Mouse (Mus musculus) liver, embryonic 15.5 days (tissue): ENCODE measurements around the gene Vmn1r21. TPM values are rescaled to one million over a fixed set of nuclear protein-coding genes. Genes with fewer than 3 reads are reported as not detected.
"Not testable (repeated sequence)": the region's sequence is repeated elsewhere in the genome, so short reads cannot be mapped to it uniquely, and the experiment has no call there.

Experiments
- ATAC-seq: fragments of 200-750 bp; cut with Nextera tagmentation; 2 replicates; pipeline ENCODE4 v1.8.0; 2017; ENCODE audit warnings: moderate number of reproducible peaks, mild to moderate bottlenecking, moderate library complexity; ENCODE audit not compliant: insufficient read depth
- H3K27ac ChIP-seq: fragments of 300-500 bp; sonication (generic); replicated peaks from 2 replicates; pipeline ENCODE4 v1.5.1; 2015; ENCODE audit warnings: mild to moderate bottlenecking, inconsistent platforms
- H3K27me3 ChIP-seq: fragments of 300-500 bp; sonication (generic); 2 replicates; pipeline ENCODE4 v1.6.1; 2015; ENCODE audit warnings: mild to moderate bottlenecking, inconsistent platforms
- H3K36me3 ChIP-seq: fragments of 300-500 bp; sonication (generic); replicated peaks from 2 replicates; pipeline ENCODE4 v1.6.1; 2015; ENCODE audit warnings: moderate library complexity, mild to moderate bottlenecking, inconsistent platforms
- H3K4me1 ChIP-seq: fragments of 300-500 bp; sonication (generic); replicated peaks from 2 replicates; pipeline ENCODE4 v1.6.1; 2015; ENCODE audit warnings: inconsistent platforms
- H3K4me2 ChIP-seq: fragments of 300-500 bp; sonication (generic); 2 replicates; pipeline ENCODE4 v1.6.1; 2015; ENCODE audit warnings: moderate library complexity, mild to moderate bottlenecking, inconsistent platforms
- H3K4me3 ChIP-seq: fragments of 300-500 bp; sonication (generic); replicated peaks from 2 replicates; pipeline ENCODE4 v1.5.1; 2015; ENCODE audit warnings: mild to moderate bottlenecking, inconsistent platforms
- H3K9ac ChIP-seq: fragments of 300-500 bp; sonication (generic); 2 replicates; pipeline ENCODE4 v1.6.1; 2015; ENCODE audit warnings: moderate library complexity, mild to moderate bottlenecking, inconsistent platforms
- H3K9me3 ChIP-seq: fragments of 300-500 bp; sonication (generic); replicated peaks from 2 replicates; pipeline ENCODE4 v1.6.1; 2016; ENCODE audit warnings: inconsistent platforms
- WGBS: fragments of 180-500 bp; shearing (Covaris S2); methylation state at CpG from one replicate; pipeline ENCODE4 v1.1.7; 2015; ENCODE audit warnings: mixed read lengths; ENCODE audit not compliant: insufficient replicate concordance; 5-methylcytosine and 5-hydroxymethylcytosine counted together
- polyA plus RNA-seq: library from polyadenylated mRNA; unstranded; fragments of >200 nt; fragmentation: Nextera tagmentation; extraction: Ambion mirVana; gene quantifications from 2 replicates; pipeline ENCODE4 v1.2.1, GENCODE M21; 2015

The Vmn1r21 gene
- polyA plus RNA-seq, result not detected in 2 replicates

DNA sequence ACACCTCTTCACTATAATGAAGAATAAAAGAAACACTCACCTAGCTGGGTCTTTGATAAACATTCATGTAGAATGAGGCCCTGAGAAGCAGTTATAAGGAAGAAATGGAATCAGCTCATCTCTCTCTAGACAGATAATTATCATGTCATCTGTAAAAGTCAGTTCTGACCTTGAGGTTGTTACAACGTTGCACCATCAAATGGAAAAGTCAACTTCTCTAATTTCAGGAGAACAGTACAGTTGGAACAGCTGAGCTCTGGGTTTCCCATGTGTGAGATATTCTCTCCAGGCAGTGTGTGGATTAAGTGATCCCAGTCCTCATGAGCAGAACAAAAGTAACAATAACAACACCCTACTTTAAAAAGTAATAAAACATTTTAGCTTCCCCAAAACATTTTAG is at the start of gene Vmn1r21:
TSS of gene Vmn1r21 (minus strand) at position 58 of the 400 bp plus-strand sequence.
- Histone ChIP-seq H3K9me3 (no peaks in the 10 kb centered on the region), H3K4me3 (no peak within 1 kb of the TSS), H3K4me1 (no peaks in the 10 kb centered on the region), H3K27me3 (no peaks in the 10 kb centered on the region), H3K9ac (no peak within 1 kb of the TSS), H3K4me2 (no peak within 1 kb of the TSS), H3K27ac (no peak within 1 kb of the TSS), H3K36me3 (no peaks in the 10 kb centered on the region)
- 43% methylated on average over 1 of the region's 1 CpGs for WGBS
- ATAC-seq, result no peak

GRCm38 (mm10) chr6:57859043-57860042 is 9.2 kb upstream of the Vmn1r21 start:
- WGBS, result 42% methylated on average over 6 of the region's 6 CpGs
- Histone ChIP-seq H3K4me1 (peaks cover 7% of the 10 kb centered on the region), H3K9me3 (no peaks in the 10 kb centered on the region), H3K4me3 (no peak overlapping the region), H3K4me2 (peak overlapping the region; percentile 13; the same call in 1 of the 2 replicates), H3K27ac (no peak overlapping the region), H3K36me3 (no peaks in the 10 kb centered on the region), H3K9ac (no peak overlapping the region), H3K27me3 (no peaks in the 10 kb centered on the region)
- ATAC-seq, result peak; percentile 74

- H3K4me1 ChIP-seq, H3K4me2 ChIP-seq, H3K4me3 ChIP-seq, H3K27ac ChIP-seq, H3K36me3 ChIP-seq, H3K9ac ChIP-seq, H3K27me3 ChIP-seq, ATAC-seq, H3K9me3 ChIP-seq: not testable (repeated sequence)
- WGBS, result 77% methylated on average over 5 of the region's 5 CpGs
Measured at GRCm38 (mm10) chr6:57851177-57851576, 1.0 kb upstream of the Vmn1r21 start.

- WGBS, result 45% methylated on average over 2 of the region's 2 CpGs
- Histone ChIP-seq H3K27ac (no peak overlapping the region), H3K27me3 (peaks cover 9% of the 10 kb centered on the region), H3K36me3 (no peaks in the 10 kb centered on the region), H3K9ac (no peak overlapping the region), H3K4me3 (no peak overlapping the region), H3K9me3 (no peaks in the 10 kb centered on the region), H3K4me1 (no peaks in the 10 kb centered on the region), H3K4me2 (no peak overlapping the region)
- no peak for ATAC-seq
Measured at GRCm38 (mm10) chr6:57839693-57840408, 10.3 kb downstream of the Vmn1r21 start.

GRCm38 (mm10) chr6:57825259-57825715 is 24.9 kb downstream of the Vmn1r21 start:
- H3K9me3 ChIP-seq, result no peaks in the 10 kb centered on the region
- H3K9ac ChIP-seq, result peak overlapping the region; percentile 96
- peaks cover 5% of the 10 kb centered on the region; the same call in 1 of the 2 replicates for H3K36me3 ChIP-seq
- peak overlapping the region; percentile 91 for H3K27ac ChIP-seq
- 0 out of 2 replicates have a peak, but pooled peaks cover 3% of the 10 kb centered on the region for H3K27me3 ChIP-seq
- peak overlapping the region; percentile 76 for H3K4me2 ChIP-seq
- H3K4me3 ChIP-seq, result peak overlapping the region; percentile 82
- 7% methylated on average over 5 of the region's 5 CpGs for WGBS
- H3K4me1 ChIP-seq, result peaks cover 40% of the 10 kb centered on the region
- ATAC-seq, result peak; percentile 17

DNA sequence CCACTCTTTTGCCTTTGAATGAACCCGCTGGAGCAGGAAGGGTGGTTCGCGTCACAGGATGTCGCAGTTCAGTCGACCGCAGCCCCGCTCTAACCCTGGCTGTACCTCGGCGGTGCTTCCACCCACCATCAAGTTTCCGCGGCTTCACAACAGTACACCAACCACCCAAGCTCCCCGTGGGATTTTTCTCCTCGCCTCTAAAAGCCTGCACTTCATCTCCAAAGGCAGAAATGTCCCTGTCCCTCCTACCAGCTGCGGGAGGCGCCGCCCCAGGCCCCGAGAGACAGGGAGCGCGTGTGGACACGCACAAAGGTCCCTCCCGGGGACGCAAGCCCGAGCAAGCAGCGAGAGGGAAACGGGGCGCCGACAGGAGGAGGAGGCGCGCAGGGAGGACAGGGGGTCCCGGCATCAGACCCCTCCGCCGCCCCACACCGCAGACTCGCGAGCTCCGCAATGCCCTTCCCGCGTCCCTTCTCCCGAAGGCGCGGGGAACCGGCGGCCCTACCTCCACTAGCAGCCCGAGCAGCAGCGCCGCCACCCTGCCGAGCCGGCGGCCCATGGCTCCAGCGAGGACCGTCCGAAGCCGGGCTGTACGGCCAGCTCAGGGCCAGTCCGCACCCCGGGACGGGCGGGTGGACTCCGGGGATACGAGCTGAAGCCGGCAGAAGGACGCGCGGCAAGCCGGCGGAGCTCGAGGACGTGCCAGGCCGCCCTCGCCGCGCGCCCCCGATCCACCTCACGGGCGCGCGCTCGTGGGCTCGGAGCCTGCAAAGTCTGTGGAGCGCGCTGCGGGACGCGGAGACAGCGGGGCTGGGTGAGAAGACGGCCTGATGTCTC is 25.5 kb downstream of the Vmn1r21 start, which contains the start of gene Vopp1:
TSS of gene Vopp1 (minus strand) at position 738 of the 837 bp plus-strand sequence.
- Histone ChIP-seq H3K4me3 (peak within 1 kb of the TSS; percentile 82), H3K36me3 (peaks cover 5% of the 10 kb centered on the region; the same call in 1 of the 2 replicates), H3K27ac (peak within 1 kb of the TSS; percentile 91), H3K9me3 (no peaks in the 10 kb centered on the region), H3K4me1 (peaks cover 40% of the 10 kb centered on the region), H3K27me3 (0 out of 2 replicates have a peak, but pooled peaks cover 3% of the 10 kb centered on the region), H3K9ac (peak within 1 kb of the TSS; percentile 96), H3K4me2 (peak within 1 kb of the TSS; percentile 76)
- peak; percentile 87 for ATAC-seq
- WGBS, result under 1% methylated on average over 84 of the region's 87 CpGs

DNA sequence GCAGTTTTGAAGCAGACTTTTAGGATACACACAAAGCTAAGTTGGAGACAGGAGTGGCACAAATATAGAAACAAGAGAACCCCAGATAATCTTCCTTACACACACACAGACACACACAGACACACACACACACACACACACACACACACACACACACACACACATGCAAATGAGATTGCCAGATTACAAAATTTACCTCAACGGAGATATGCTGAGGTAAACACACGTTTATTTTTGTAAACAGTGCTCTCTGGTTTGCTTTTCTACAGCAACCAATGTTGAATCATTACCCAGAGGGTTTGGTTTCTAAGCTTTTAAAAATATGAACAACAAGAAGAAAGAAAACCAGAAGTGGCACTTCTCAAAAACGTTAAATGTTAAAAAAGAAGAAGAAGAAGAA is 26.7 kb downstream of the Vmn1r21 start:
- ATAC-seq, result no peak
- Histone ChIP-seq H3K9ac (peak overlapping the region; percentile 34), H3K9me3 (no peaks in the 10 kb centered on the region), H3K4me2 (peak overlapping the region; percentile 57), H3K27me3 (0 out of 2 replicates have a peak, but pooled peaks cover 3% of the 10 kb centered on the region), H3K4me1 (peaks cover 36% of the 10 kb centered on the region), H3K27ac (peak overlapping the region; percentile 64), H3K36me3 (peaks cover 5% of the 10 kb centered on the region; the same call in 1 of the 2 replicates), H3K4me3 (peak overlapping the region; percentile 82)
- WGBS, result 19% methylated on average over 3 of the region's 3 CpGs

- Histone ChIP-seq H3K27me3 (0 out of 2 replicates have a peak, but pooled peaks cover 3% of the 10 kb centered on the region), H3K4me3 (peak overlapping the region; percentile 82), H3K4me2 (peak overlapping the region; percentile 57), H3K36me3 (peaks cover 5% of the 10 kb centered on the region; the same call in 1 of the 2 replicates), H3K27ac (peak overlapping the region; percentile 64), H3K4me1 (peaks cover 33% of the 10 kb centered on the region), H3K9me3 (no peaks in the 10 kb centered on the region), H3K9ac (peak overlapping the region; percentile 34)
- WGBS, result 63% methylated on average over 5 of the region's 5 CpGs
- no peak for ATAC-seq
Measured at GRCm38 (mm10) chr6:57822648-57823410, 27.3 kb downstream of the Vmn1r21 start.

- H3K27ac ChIP-seq, result no peak overlapping the region
- no peak for ATAC-seq
Measured at GRCm38 (mm10) chr6:57814436-57814940, 35.7 kb downstream of the Vmn1r21 start.

More at GRCm38 (mm10) chr6:57814436-57814940, 35.7 kb downstream of the Vmn1r21 start:
- Histone ChIP-seq H3K9ac (no peak overlapping the region), H3K4me1 (peaks cover 23% of the 10 kb centered on the region; the same call in 1 of the 2 replicates), H3K9me3 (no peaks in the 10 kb centered on the region), H3K4me2 (no peak overlapping the region), H3K4me3 (no peak overlapping the region), H3K36me3 (no peaks in the 10 kb centered on the region), H3K27me3 (no peaks in the 10 kb centered on the region)
- 74% methylated on average over 2 of the region's 2 CpGs for WGBS
